Mouse (Mus musculus) stomach, postnatal 0 days (tissue): ENCODE measurements around the gene Adgra3.

Experiments used
- CTCF ChIP-seq: IDR thresholded peaks from 2 replicates; pipeline ENCODE4 v1.5.1; 2016; ENCODE audit warnings: antibody characterized with exemption, low read depth, mild to moderate bottlenecking, moderate library complexity
- EP300 ChIP-seq: optimal IDR thresholded peaks from 2 replicates; pipeline ENCODE3; 2016; ENCODE audit warnings: antibody characterized with exemption

DNA sequence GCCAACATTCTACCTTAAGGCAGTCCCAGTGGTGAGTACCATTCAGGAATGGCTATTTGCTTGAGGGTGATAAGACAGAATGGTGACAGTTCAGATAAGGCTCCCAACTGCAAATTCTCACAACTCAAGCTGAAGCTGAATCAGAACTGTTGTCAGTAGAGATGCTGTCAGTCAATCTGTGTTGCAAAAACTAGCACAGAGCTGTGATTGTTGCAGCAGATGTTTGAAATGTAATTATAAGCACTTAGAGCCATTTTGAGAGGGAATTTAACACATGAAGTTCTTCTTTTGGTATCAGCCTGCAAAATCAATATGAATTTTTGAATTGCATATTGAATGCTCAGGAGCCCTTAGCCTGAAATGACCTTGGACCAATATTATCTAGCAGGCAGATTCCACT, 15.4 kb upstream of the Adgra3 start:
- TF ChIP-seq CTCF = no peak
- no peak for TF ChIP-seq EP300
